Mouse (Mus musculus) limb, embryonic 11.5 days (tissue): Measurements from ENCODE around the gene Rala. TPM values are rescaled to one million over a fixed set of nuclear protein-coding genes. Genes with fewer than 3 reads are reported as not detected.

ENCODE experiments used
- ATAC-seq: fragments of 200-750 bp; cut with Nextera tagmentation; 2 replicates; pipeline ENCODE4 v1.8.0; 2017; ENCODE audit warnings: low read depth; ENCODE audit not compliant: insufficient number of reproducible peaks, low FRiP score, low TSS enrichment
- DNase-seq: peaks from one replicate; pipeline ENCODE4 v3.0.0-alpha.2; 2015; ENCODE audit warnings: low spot score
- H3K27ac ChIP-seq: fragments of 300-500 bp; sonication (generic); replicated peaks from 2 replicates; pipeline ENCODE4 v1.5.1; 2014; ENCODE audit warnings: low read depth, mild to moderate bottlenecking, low read length
- H3K27me3 ChIP-seq: fragments of 300-500 bp; sonication (generic); 2 replicates; pipeline ENCODE4 v1.6.1; 2014; ENCODE audit warnings: mild to moderate bottlenecking, low read length, mixed read lengths; ENCODE audit not compliant: control insufficient read depth, insufficient read depth
- H3K36me3 ChIP-seq: fragments of 300-500 bp; sonication (generic); 2 replicates; pipeline ENCODE4 v1.6.1; 2014; ENCODE audit warnings: mild to moderate bottlenecking, low read length, moderate library complexity, mixed read lengths; ENCODE audit not compliant: control insufficient read depth, insufficient read depth
- H3K4me1 ChIP-seq: fragments of 300-500 bp; sonication (generic); 2 replicates; pipeline ENCODE4 v1.6.1; 2014; ENCODE audit warnings: low read length, mixed read lengths; ENCODE audit not compliant: control insufficient read depth, insufficient read depth
- H3K4me2 ChIP-seq: fragments of 300-500 bp; sonication (generic); 2 replicates; pipeline ENCODE4 v1.6.1; 2014; ENCODE audit warnings: low read depth, mild to moderate bottlenecking, moderate library complexity; ENCODE audit not compliant: severe bottlenecking
- H3K4me3 ChIP-seq: fragments of 300-500 bp; sonication (generic); 2 replicates; pipeline ENCODE4 v1.5.1; 2014; ENCODE audit warnings: low read depth, low read length
- H3K9ac ChIP-seq: fragments of 300-500 bp; sonication (generic); 2 replicates; pipeline ENCODE4 v1.6.1; 2014; ENCODE audit warnings: mild to moderate bottlenecking, low read length
- H3K9me3 ChIP-seq: fragments of 300-500 bp; sonication (generic); 2 replicates; pipeline ENCODE4 v1.6.1; 2016; ENCODE audit warnings: low read length; ENCODE audit not compliant: control insufficient read depth
- WGBS: fragments of 180-500 bp; shearing (Covaris S2); extraction: QIAGEN DNeasy Blood & Tissue Kit; methylation state at CpG from one replicate; pipeline ENCODE4 v1.1.7; 2014; 5-methylcytosine and 5-hydroxymethylcytosine counted together
- polyA plus RNA-seq: library from polyadenylated mRNA; unstranded; fragments of >200 nt; fragmentation: Nextera tagmentation; extraction: Ambion mirVana; gene quantifications from 2 replicates; pipeline ENCODE4 v1.2.1, GENCODE M21; 2014

Rala gene
- 101 and 104 TPM in 2 replicates for polyA plus RNA-seq

GRCm38 (mm10) chr13:17944078-17944917 is at the start of gene Rala:
Gene Rala, minus strand, starts transcription at chr13:17944239.
- DNase-seq: peak; percentile 92
- peak within 1 kb of the TSS; percentile 79 for H3K4me3 ChIP-seq
- peak within 1 kb of the TSS; percentile 96 for H3K9ac ChIP-seq
- H3K27ac ChIP-seq: peak within 1 kb of the TSS; percentile 77; the same call in 1 of the 2 replicates
- H3K4me1 ChIP-seq: 0 out of 2 replicates have a peak, but pooled peaks cover 4% of the 10 kb centered on the region
- H3K36me3 ChIP-seq: no peaks in the 10 kb centered on the region
- peak within 1 kb of the TSS; percentile 50 for H3K4me2 ChIP-seq
- H3K27me3 ChIP-seq: no peaks in the 10 kb centered on the region
- H3K9me3 ChIP-seq: no peaks in the 10 kb centered on the region
- 8% methylated on average over 65 of the region's 69 CpGs for WGBS
- peak; percentile 98 for ATAC-seq

- 37% methylated on average over 7 of the region's 7 CpGs for WGBS
- H3K27ac ChIP-seq: no peak overlapping the region
Measured at GRCm38 (mm10) chr13:17993515-17993847, 49.4 kb upstream of the Rala start.

DNA sequence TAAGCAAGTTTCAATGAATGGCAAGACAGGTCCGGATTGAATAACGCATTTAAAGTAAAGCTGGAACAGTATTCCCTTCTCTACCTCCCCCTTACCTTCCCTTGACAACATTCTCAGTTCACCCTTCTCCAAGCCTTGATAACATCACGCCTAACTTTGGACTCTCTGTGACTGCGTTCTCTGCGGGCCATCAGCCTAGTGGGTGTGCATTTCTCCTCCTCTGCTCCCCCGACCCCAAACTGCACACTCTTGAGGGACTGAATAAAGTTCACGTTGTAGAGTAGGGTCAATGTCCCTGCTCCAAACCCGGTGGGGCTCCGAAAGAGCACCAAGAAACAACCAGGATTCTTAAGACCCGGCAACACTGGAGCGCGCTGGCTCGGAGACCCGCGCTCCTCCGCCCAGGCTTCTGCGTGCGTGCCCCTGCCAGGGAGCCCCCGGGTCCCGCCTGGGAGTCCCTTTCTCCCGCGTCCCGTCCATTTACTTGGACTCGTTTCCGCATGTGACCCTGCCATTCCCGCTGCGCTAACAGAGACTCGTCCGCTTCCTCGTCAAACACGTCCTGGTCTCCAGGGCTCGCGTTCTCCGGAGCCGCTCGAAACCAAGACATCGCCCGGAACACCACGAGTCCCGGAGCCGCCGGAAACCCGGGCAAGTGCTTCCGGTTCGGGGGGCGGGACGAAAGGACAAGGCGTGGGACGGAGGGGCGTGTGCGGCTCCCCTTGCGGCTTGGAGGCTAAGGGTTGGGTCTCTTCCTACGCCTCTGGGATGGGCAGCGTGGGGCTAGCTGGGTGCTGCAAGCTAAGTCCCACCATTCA is 48.9 kb upstream of the Rala start, which contains the start of gene Yae1d1:
TSS of gene Yae1d1 (minus strand) at position 653 of the 818 bp plus-strand sequence.
- H3K4me1 ChIP-seq: no peaks in the 10 kb centered on the region
- ATAC-seq (peak; percentile 97), DNase-seq (peak; percentile 96)
- under 1% methylated on average over 54 of the region's 54 CpGs for WGBS
- no peaks in the 10 kb centered on the region for H3K36me3 ChIP-seq
- H3K4me2 ChIP-seq: peak within 1 kb of the TSS; percentile 79
- peak within 1 kb of the TSS; percentile 74 for H3K9ac ChIP-seq
- H3K27me3 ChIP-seq: no peaks in the 10 kb centered on the region
- peak within 1 kb of the TSS; percentile 59; the same call in 1 of the 2 replicates for H3K27ac ChIP-seq
- H3K4me3 ChIP-seq: peak within 1 kb of the TSS; percentile 78
- H3K9me3 ChIP-seq: no peaks in the 10 kb centered on the region

More at GRCm38 (mm10) chr13:17993515-17993847, 49.4 kb upstream of the Rala start:
- Histone ChIP-seq H3K27me3 (no peaks in the 10 kb centered on the region), H3K9me3 (no peaks in the 10 kb centered on the region), H3K4me2 (peak overlapping the region; percentile 79), H3K4me1 (no peaks in the 10 kb centered on the region), H3K4me3 (peak overlapping the region; percentile 78), H3K36me3 (no peaks in the 10 kb centered on the region), H3K9ac (peak overlapping the region; percentile 50; the same call in 1 of the 2 replicates)
- ATAC-seq (no peak), DNase-seq (no peak)

- no peak for ATAC-seq
- Histone ChIP-seq H3K27me3 (no peaks in the 10 kb centered on the region), H3K27ac (no peak overlapping the region), H3K36me3 (peaks cover 3% of the 10 kb centered on the region; the same call in 1 of the 2 replicates), H3K4me2 (peak overlapping the region; percentile 79; the same call in 1 of the 2 replicates), H3K9me3 (no peaks in the 10 kb centered on the region), H3K4me1 (no peaks in the 10 kb centered on the region), H3K4me3 (peak overlapping the region; percentile 78), H3K9ac (no peak overlapping the region)
- DNase-seq: no peak
- 89% methylated on average over 4 of the region's 4 CpGs for WGBS
Measured at GRCm38 (mm10) chr13:17992009-17992408, 48.0 kb upstream of the Rala start.

GRCm38 (mm10) chr13:17983194-17983593 is 39.2 kb upstream of the Rala start:
- H3K9ac ChIP-seq: no peak overlapping the region
- DNase-seq (no peak), ATAC-seq (no peak)
- H3K4me3 ChIP-seq: no peak overlapping the region
- no peaks in the 10 kb centered on the region for H3K9me3 ChIP-seq
- H3K27me3 ChIP-seq: no peaks in the 10 kb centered on the region
- peaks cover 8% of the 10 kb centered on the region for H3K36me3 ChIP-seq
- 69% methylated on average over 4 of the region's 4 CpGs for WGBS
- no peak overlapping the region for H3K4me2 ChIP-seq
- no peak overlapping the region for H3K27ac ChIP-seq
- no peaks in the 10 kb centered on the region for H3K4me1 ChIP-seq

DNA sequence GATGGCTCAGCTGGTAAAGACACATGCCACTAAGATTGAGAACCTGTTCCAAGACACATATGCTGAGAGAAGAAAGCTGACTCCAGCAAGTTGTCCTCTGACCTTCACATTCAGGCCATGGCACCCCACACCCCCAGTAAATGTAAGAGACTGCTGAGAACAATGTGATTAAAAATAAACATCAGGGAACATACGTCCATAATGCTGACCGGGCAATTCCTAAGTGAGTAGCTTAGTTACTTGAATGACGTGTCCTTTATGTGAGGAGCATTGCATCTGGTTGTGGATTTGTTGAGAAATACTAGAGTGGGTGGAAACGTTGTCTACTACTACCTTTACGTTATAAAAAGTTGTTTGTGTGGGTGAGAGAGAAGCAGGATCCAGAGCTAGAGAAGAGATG is 38.6 kb upstream of the Rala start:
- Histone ChIP-seq H3K4me2 (no peak overlapping the region), H3K9me3 (no peaks in the 10 kb centered on the region), H3K9ac (no peak overlapping the region), H3K36me3 (peaks cover 8% of the 10 kb centered on the region), H3K27ac (no peak overlapping the region), H3K4me3 (no peak overlapping the region), H3K4me1 (no peaks in the 10 kb centered on the region), H3K27me3 (no peaks in the 10 kb centered on the region)
- DNase-seq (no peak), ATAC-seq (no peak)
- WGBS: 92% methylated on average over 5 of the region's 5 CpGs

- DNase-seq: no peak
- ATAC-seq: no peak
- H3K36me3 ChIP-seq: no peaks in the 10 kb centered on the region
- H3K4me1 ChIP-seq: no peaks in the 10 kb centered on the region
- no peaks in the 10 kb centered on the region for H3K27me3 ChIP-seq
- H3K9me3 ChIP-seq: no peaks in the 10 kb centered on the region
- no peak overlapping the region for H3K9ac ChIP-seq
- no peak overlapping the region for H3K4me3 ChIP-seq
- WGBS: 84% methylated on average over 8 of the region's 8 CpGs
- no peak overlapping the region for H3K4me2 ChIP-seq
- H3K27ac ChIP-seq: no peak overlapping the region
Measured at GRCm38 (mm10) chr13:17976854-17977739, 33.1 kb upstream of the Rala start.
